23 mouse cellular contexts compared by ENCODE assay signal in genomic region chr17:8995344-8995743, GRCm38 (mm10). TPM values are rescaled to one million over a fixed set of nuclear protein-coding genes. Genes with fewer than 3 reads are reported as not detected.
DNase-seq lines count a peak whose midpoint lies in the region; ATAC-seq and TF ChIP-seq lines count a peak whose summit lies in the region.
"Had no signal": no experiment of that assay in that cellular context is flagged by ENCODE, and none has a peak within 500 bp of the region (broad histone marks: within the 10 kb centered on the region; RNA-seq: fewer than 3 reads in every experiment).

No protein-coding gene starts in this region.

- TF ChIP-seq EP300 in liver, postnatal 0 days (IDR thresholded peaks at IDR 0.05; ENCODE audit: low read depth) = no peak

- peak; percentile 84 for ATAC-seq in liver, postnatal 0 days
- no peak for ATAC-seq in liver, embryonic 12.5 days
- ATAC-seq: CD4-positive, CD25-positive, alpha-beta regulatory T cell, adult 4 months; forebrain, embryonic 16.5 days had no signal

- H3K9me3 ChIP-seq in liver, postnatal 0 days (ENCODE audit: low read length) = no peaks in the 10 kb centered on the region
- H3K9me3 ChIP-seq in liver, embryonic 12.5 days (replicated peaks) = no peaks in the 10 kb centered on the region
- H3K9me3 ChIP-seq: embryonic facial prominence, embryonic 13.5 days; forebrain, embryonic 12.5 days; heart, embryonic 15.5 days; hindbrain, embryonic 10.5 days had no signal

- no peak overlapping the region for H3K4me2 ChIP-seq in liver, postnatal 0 days (ENCODE audit: low read depth, low read length)
- H3K4me2 ChIP-seq in liver, embryonic 12.5 days = no peak overlapping the region
- H3K4me2 ChIP-seq: embryonic facial prominence, embryonic 13.5 days; forebrain, embryonic 12.5 days; heart, embryonic 11.5 days; heart, embryonic 15.5 days; hindbrain, embryonic 14.5 days had no signal

- 50% methylated on average over 1 of the region's 1 CpGs for WGBS in kidney, adult 2 months
- 62% methylated on average over 1 of the region's 1 CpGs for WGBS in liver, postnatal 0 days (ENCODE audit: insufficient replicate concordance)
- WGBS in liver, embryonic 12.5 days (ENCODE audit: insufficient replicate concordance) = 56% methylated on average over 1 of the region's 1 CpGs

- no peak overlapping the region for H3K9ac ChIP-seq in liver, postnatal 0 days (replicated peaks)
- no peak overlapping the region for H3K9ac ChIP-seq in liver, embryonic 12.5 days
- H3K9ac ChIP-seq: embryonic facial prominence, embryonic 13.5 days; forebrain, embryonic 12.5 days; heart, embryonic 15.5 days; hindbrain, embryonic 14.5 days had no signal

- H3K27ac ChIP-seq in kidney, adult 2 months (ENCODE audit: insufficient read depth, low read depth, low read length) = no peak overlapping the region
- H3K27ac ChIP-seq in liver, postnatal 0 days (ENCODE audit: low read depth) = no peak overlapping the region
- H3K27ac ChIP-seq in liver, embryonic 12.5 days = no peak overlapping the region
- H3K27ac ChIP-seq: embryonic facial prominence, embryonic 13.5 days; forebrain, embryonic 12.5 days; heart, adult 2 months; heart, embryonic 15.5 days; hindbrain, embryonic 10.5 days; hindbrain, embryonic 14.5 days had no signal

- H3K4me3 ChIP-seq in kidney, adult 2 months (ENCODE audit: insufficient read depth, low read depth, low read length) = no peak overlapping the region
- H3K4me3 ChIP-seq in liver, postnatal 0 days (ENCODE audit: low read depth, low read length) = no peak overlapping the region
- no peak overlapping the region for H3K4me3 ChIP-seq in liver, embryonic 12.5 days
- H3K4me3 ChIP-seq: embryonic facial prominence, embryonic 13.5 days; forebrain, embryonic 12.5 days; heart, adult 2 months; heart, embryonic 15.5 days; hindbrain, embryonic 10.5 days had no signal

- no peaks in the 10 kb centered on the region for H3K36me3 ChIP-seq in kidney, adult 2 months (ENCODE audit: control insufficient read depth, insufficient read depth, low read length)
- no peaks in the 10 kb centered on the region; the same call in 1 of the 2 replicates for H3K36me3 ChIP-seq in liver, postnatal 0 days (replicated peaks; ENCODE audit: insufficient read depth, low read length)
- H3K36me3 ChIP-seq in liver, embryonic 12.5 days = peaks cover 17% of the 10 kb centered on the region; the same call in 1 of the 2 replicates
- H3K36me3 ChIP-seq: embryonic facial prominence, embryonic 13.5 days; G1E; heart, embryonic 15.5 days had no signal

- no peaks in the 10 kb centered on the region for H3K4me1 ChIP-seq in kidney, adult 2 months (ENCODE audit: control insufficient read depth, insufficient read depth, low read length)
- peaks cover 5% of the 10 kb centered on the region; the same call in 1 of the 2 replicates for H3K4me1 ChIP-seq in liver, postnatal 0 days (ENCODE audit: insufficient read depth)
- H3K4me1 ChIP-seq in liver, embryonic 12.5 days = no peaks in the 10 kb centered on the region
- H3K4me1 ChIP-seq: embryonic facial prominence, embryonic 13.5 days; forebrain, embryonic 12.5 days; heart, embryonic 15.5 days; hindbrain, embryonic 10.5 days had no signal

- TF ChIP-seq CTCF in kidney, adult 2 months (conservative IDR thresholded peaks at IDR 0.05; ENCODE audit: insufficient read depth, insufficient read length, low read depth, low read length) = no peak
- TF ChIP-seq CTCF in liver, postnatal 0 days (IDR thresholded peaks at IDR 0.05; ENCODE audit: low read depth) = no peak

- DNase-seq in adrenal gland, adult 2 months = peak; percentile 35
- no peak for DNase-seq in adrenal gland, adult 8-10 months
- peak; percentile 30 for DNase-seq in kidney, adult 2 months
- DNase-seq in kidney, adult 18-20 months = no peak
- peak; percentile 78 for DNase-seq in liver, postnatal 0 days
- DNase-seq in retina, postnatal 7 days (ENCODE audit: low read depth, low spot score) = peak; percentile 17
- no peak for DNase-seq in cerebellum, adult 11 months
- DNase-seq: B cell, adult 2 months; cerebellum, adult 11-12 months; cerebellum, adult 9-11 months; cerebellum, postnatal 36 days; gastrocnemius, postnatal 10 days; heart, adult 2 months had no signal

- TF ChIP-seq POLR2A in kidney, adult 2 months (IDR thresholded peaks at IDR 0.05; ENCODE audit: low read depth, low read length) = no peak

- no peaks in the 10 kb centered on the region for H3K27me3 ChIP-seq in kidney, adult 2 months (replicated peaks; ENCODE audit: control insufficient read depth, insufficient read depth, low read length)
- no peaks in the 10 kb centered on the region for H3K27me3 ChIP-seq in liver, postnatal 0 days (ENCODE audit: insufficient read depth, low read length)
- H3K27me3 ChIP-seq in liver, embryonic 12.5 days (replicated peaks) = no peaks in the 10 kb centered on the region
- H3K27me3 ChIP-seq: embryonic facial prominence, embryonic 13.5 days; forebrain, embryonic 12.5 days; heart, embryonic 15.5 days had no signal

RNA-seq across cellular contexts. Expression of gene 1700010I14Rik, which starts 7.2 kb away (rescaled TPM):
- 1 to 10 TPM; 1.5 to 1.6 TPM for total RNA-seq in adrenal gland, adult 2 months (2021)
- 0.15 and 0.28 TPM in 2 replicates for polyA plus RNA-seq in adrenal gland, adult 2 months (2012; rRNA removed)
- 1 to 10 TPM; 2.7 to 3.9 (median 3.3) TPM for total RNA-seq in adrenal gland, adult 8-10 months (2022)
- polyA plus RNA-seq in kidney, adult 2 months (2012; rRNA removed) = 0.46 and 0.59 TPM in 2 replicates
- 0.60 and 0.65 TPM in 2 replicates for polyA plus RNA-seq in liver, postnatal 0 days (2015; fragmentation: Nextera tagmentation; extraction: Ambion mirVana)
- polyA plus RNA-seq in liver, embryonic 12.5 days (2016; fragmentation: Nextera tagmentation; extraction: Ambion mirVana) = 0.84 and 1.0 TPM in 2 replicates
- total RNA-seq: G1E had no signal
- polyA plus RNA-seq: G1E had no signal

Comparison
In these comparisons a context has a peak if more than half of its experiments do, and no peak if none do; other contexts are left out.
1. DNase-seq: peak in adrenal gland, adult 2 months (single experiment), kidney, adult 2 months (single experiment), liver, postnatal 0 days (single experiment) and retina, postnatal 7 days (single experiment); none in adrenal gland, adult 8-10 months (single experiment), kidney, adult 18-20 months (single experiment) and cerebellum, adult 11 months (single experiment).